Mouse (Mus musculus) heart, embryonic 16.5 days (tissue): Measurements from ENCODE around the gene Cplx3. TPM values are rescaled to one million over a fixed set of nuclear protein-coding genes. Genes with fewer than 3 reads are reported as not detected.

Source experiments
- ATAC-seq: fragments of 200-750 bp; cut with Nextera tagmentation; replicated peaks from 2 replicates; pipeline ENCODE4 v1.8.0; 2017; ENCODE audit warnings: moderate number of reproducible peaks; ENCODE audit not compliant: insufficient read depth, low FRiP score; ENCODE audit errors: extremely low read depth
- H3K27ac ChIP-seq: fragments of 300-500 bp; sonication (generic); 2 replicates; pipeline ENCODE4 v1.5.1; 2014; ENCODE audit warnings: mild to moderate bottlenecking, low read length, control low read depth, moderate library complexity
- H3K27me3 ChIP-seq: fragments of 300-500 bp; sonication (generic); 2 replicates; pipeline ENCODE4 v1.6.1; 2014; ENCODE audit warnings: low read length, mixed read lengths; ENCODE audit not compliant: control insufficient read depth, insufficient read depth
- H3K36me3 ChIP-seq: fragments of 300-500 bp; sonication (generic); 2 replicates; pipeline ENCODE4 v1.6.1; 2014; ENCODE audit not compliant: control insufficient read depth, insufficient read depth
- H3K4me1 ChIP-seq: fragments of 300-500 bp; sonication (generic); 2 replicates; pipeline ENCODE4 v1.6.1; 2014; ENCODE audit warnings: low read length, mixed read lengths; ENCODE audit not compliant: control insufficient read depth, insufficient read depth
- H3K4me2 ChIP-seq: fragments of 300-500 bp; sonication (generic); 2 replicates; pipeline ENCODE4 v1.6.1; 2014; ENCODE audit warnings: low read depth, mild to moderate bottlenecking, control low read depth, low read length
- H3K4me3 ChIP-seq: fragments of 300-500 bp; sonication (generic); 2 replicates; pipeline ENCODE4 v1.5.1; 2014; ENCODE audit warnings: mild to moderate bottlenecking, control low read depth, low read length
- H3K9ac ChIP-seq: fragments of 300-500 bp; sonication (generic); 2 replicates; pipeline ENCODE4 v1.6.1; 2014; ENCODE audit warnings: low read length, control low read depth
- H3K9me3 ChIP-seq: fragments of 300-500 bp; sonication (generic); replicated peaks from 2 replicates; pipeline ENCODE4 v1.6.1; 2016; ENCODE audit warnings: low read length; ENCODE audit not compliant: control insufficient read depth
- WGBS: fragments of 180-500 bp; shearing (Covaris S2); extraction: QIAGEN DNeasy Blood & Tissue Kit; methylation state at CpG from one replicate; pipeline ENCODE4 v1.1.7; 2014; 5-methylcytosine and 5-hydroxymethylcytosine counted together
- polyA plus RNA-seq: library from polyadenylated mRNA; unstranded; fragments of >200 nt; fragmentation: Nextera tagmentation; extraction: Ambion mirVana; gene quantifications from 2 replicates; pipeline ENCODE4 v1.2.1, GENCODE M21; 2015

Cplx3 gene
- polyA plus RNA-seq, 1 experiment from 2014 or later: not detected

- WGBS: 19% methylated on average over 4 of the region's 4 CpGs
- H3K27ac ChIP-seq: no peak overlapping the region
- no peaks in the 10 kb centered on the region for H3K9me3 ChIP-seq
- no peaks in the 10 kb centered on the region for H3K27me3 ChIP-seq
- H3K9ac ChIP-seq: no peak overlapping the region
- no peak overlapping the region for H3K4me2 ChIP-seq
- ATAC-seq: no peak
- H3K4me3 ChIP-seq: no peak overlapping the region
- H3K36me3 ChIP-seq: peaks cover 8% of the 10 kb centered on the region; the same call in 1 of the 2 replicates
- peaks cover 20% of the 10 kb centered on the region for H3K4me1 ChIP-seq
Observed at GRCm38 (mm10) chr9:57597929-57598382, 8.1 kb downstream of the Cplx3 start.

GRCm38 (mm10) chr9:57597265-57597664 is 8.8 kb downstream of the Cplx3 start:
- Histone ChIP-seq H3K36me3 (peaks cover 12% of the 10 kb centered on the region), H3K4me3 (no peak overlapping the region), H3K9me3 (no peaks in the 10 kb centered on the region), H3K4me1 (peaks cover 20% of the 10 kb centered on the region), H3K9ac (no peak overlapping the region), H3K4me2 (no peak overlapping the region), H3K27ac (no peak overlapping the region), H3K27me3 (no peaks in the 10 kb centered on the region)
- WGBS: 83% methylated on average over 8 of the region's 8 CpGs
- no peak for ATAC-seq

GRCm38 (mm10) chr9:57594174-57594509 is 11.9 kb downstream of the Cplx3 start:
- Histone ChIP-seq H3K9me3 (no peaks in the 10 kb centered on the region), H3K4me3 (no peak overlapping the region), H3K27me3 (no peaks in the 10 kb centered on the region), H3K9ac (no peak overlapping the region), H3K36me3 (peaks cover 13% of the 10 kb centered on the region), H3K27ac (no peak overlapping the region), H3K4me1 (peaks cover 4% of the 10 kb centered on the region; the same call in 1 of the 2 replicates), H3K4me2 (no peak overlapping the region)
- WGBS: 53% methylated on average over 9 of the region's 9 CpGs
- no peak for ATAC-seq

GRCm38 (mm10) chr9:57593454-57594173 is 12.5 kb downstream of the Cplx3 start:
- H3K36me3 ChIP-seq: peaks cover 13% of the 10 kb centered on the region
- H3K9me3 ChIP-seq: no peaks in the 10 kb centered on the region
- WGBS: 51% methylated on average over 12 of the region's 12 CpGs
- H3K4me3 ChIP-seq: no peak overlapping the region
- no peaks in the 10 kb centered on the region for H3K27me3 ChIP-seq
- no peak overlapping the region for H3K4me2 ChIP-seq
- H3K9ac ChIP-seq: no peak overlapping the region
- peaks cover 9% of the 10 kb centered on the region; the same call in 1 of the 2 replicates for H3K4me1 ChIP-seq
- ATAC-seq: no peak
- H3K27ac ChIP-seq: no peak overlapping the region

- 31% methylated on average over 5 of the region's 5 CpGs for WGBS
- H3K4me2 ChIP-seq: no peak overlapping the region
- peaks cover 18% of the 10 kb centered on the region for H3K36me3 ChIP-seq
- no peak overlapping the region for H3K9ac ChIP-seq
- no peak overlapping the region for H3K4me3 ChIP-seq
- no peak overlapping the region for H3K27ac ChIP-seq
- no peak for ATAC-seq
- H3K9me3 ChIP-seq: no peaks in the 10 kb centered on the region
- peaks cover 11% of the 10 kb centered on the region; the same call in 1 of the 2 replicates for H3K4me1 ChIP-seq
- H3K27me3 ChIP-seq: no peaks in the 10 kb centered on the region
Observed at GRCm38 (mm10) chr9:57590726-57591125, 15.4 kb downstream of the Cplx3 start.

- under 1% methylated on average over 58 of the region's 58 CpGs for WGBS
Observed at GRCm38 (mm10) chr9:57589224-57590126, 16.6 kb downstream of the Cplx3 start, which contains the start of gene Ulk3. TSS of gene Ulk3 (plus strand) at chr9:57589452.

GRCm38 (mm10) chr9:57584991-57585390 is 21.1 kb downstream of the Cplx3 start:
- Histone ChIP-seq H3K9ac (no peak overlapping the region), H3K4me1 (peaks cover 8% of the 10 kb centered on the region; the same call in 1 of the 2 replicates), H3K36me3 (peaks cover 37% of the 10 kb centered on the region), H3K9me3 (no peaks in the 10 kb centered on the region), H3K27me3 (no peaks in the 10 kb centered on the region), H3K4me2 (no peak overlapping the region), H3K27ac (no peak overlapping the region), H3K4me3 (no peak overlapping the region)
- no peak for ATAC-seq
- WGBS: 73% methylated on average over 3 of the region's 3 CpGs

More at GRCm38 (mm10) chr9:57589224-57590126, 16.6 kb downstream of the Cplx3 start, which contains the start of gene Ulk3:
- no peaks in the 10 kb centered on the region for H3K9me3 ChIP-seq
- peak within 1 kb of the TSS; percentile 76 for H3K4me3 ChIP-seq
- H3K27me3 ChIP-seq: no peaks in the 10 kb centered on the region
- peaks cover 11% of the 10 kb centered on the region; the same call in 1 of the 2 replicates for H3K4me1 ChIP-seq
- ATAC-seq: peak; percentile 85
- H3K4me2 ChIP-seq: peak within 1 kb of the TSS; percentile 94
- H3K36me3 ChIP-seq: peaks cover 18% of the 10 kb centered on the region
- peak within 1 kb of the TSS; percentile 84 for H3K27ac ChIP-seq
- peak within 1 kb of the TSS; percentile 87 for H3K9ac ChIP-seq

- H3K9me3 ChIP-seq: no peaks in the 10 kb centered on the region
- no peak overlapping the region for H3K4me2 ChIP-seq
- no peak for ATAC-seq
- no peak overlapping the region for H3K9ac ChIP-seq
- H3K4me1 ChIP-seq: no peaks in the 10 kb centered on the region
- H3K27me3 ChIP-seq: no peaks in the 10 kb centered on the region
- H3K4me3 ChIP-seq: no peak overlapping the region
- peaks cover 31% of the 10 kb centered on the region for H3K36me3 ChIP-seq
- H3K27ac ChIP-seq: no peak overlapping the region
- WGBS: 68% methylated on average over 6 of the region's 6 CpGs
Observed at GRCm38 (mm10) chr9:57577144-57577849, 28.8 kb downstream of the Cplx3 start.
